Mouse (Mus musculus) Muller cell, postnatal 12 days (primary cell): Measurements from ENCODE around the gene Agfg1.
"Not testable (repeated sequence)": the region's sequence is repeated elsewhere in the genome, so short reads cannot be mapped to it uniquely, and the experiment has no call there.

Source experiments
- DNase-seq: peaks from one replicate; pipeline ENCODE4 v3.0.0-alpha.2; 2015; ENCODE audit errors: inconsistent ontology term

The Agfg1 gene

GRCm38 (mm10) chr1:82905886-82906285 lies 66.6 kb downstream of the Agfg1 start:
- no peak for DNase-seq

- no peak for DNase-seq
Measured at GRCm38 (mm10) chr1:82913025-82913424, 73.7 kb downstream of the Agfg1 start, which contains the start of gene A030005L19Rik. Gene A030005L19Rik (plus strand): TSS chr1:82913325.

- DNase-seq: not testable (repeated sequence)
Measured at GRCm38 (mm10) chr1:82913434-82913833, 74.2 kb downstream of the Agfg1 start.

GRCm38 (mm10) chr1:82924650-82925049 lies 85.4 kb downstream of the Agfg1 start, which contains the start of gene A030014E15Rik:
Gene A030014E15Rik (plus strand): TSS chr1:82924917.
- DNase-seq: no peak

- not testable (repeated sequence) for DNase-seq
Measured at GRCm38 (mm10) chr1:82930558-82930957, 91.3 kb downstream of the Agfg1 start.

- DNase-seq: not testable (repeated sequence)
Measured at GRCm38 (mm10) chr1:82931326-82931725, 92.0 kb downstream of the Agfg1 start, which contains the start of gene Gm6217. Gene Gm6217 (minus strand): TSS chr1:82931399.

GRCm38 (mm10) chr1:82938666-82939065 lies 99.4 kb downstream of the Agfg1 start:
- no peak for DNase-seq

GRCm38 (mm10) chr1:82942505-82942904 lies 103.2 kb downstream of the Agfg1 start:
- DNase-seq: not testable (repeated sequence)

GRCm38 (mm10) chr1:82943295-82943694 lies 104.0 kb downstream of the Agfg1 start, which contains the start of gene A030003K21Rik:
Gene A030003K21Rik (minus strand): TSS chr1:82943388.
- DNase-seq: not testable (repeated sequence)

- not testable (repeated sequence) for DNase-seq
Measured at GRCm38 (mm10) chr1:82946029-82946428, 106.7 kb downstream of the Agfg1 start.

- DNase-seq: no peak
Measured at GRCm38 (mm10) chr1:82948601-82949000, 109.3 kb downstream of the Agfg1 start.
